Mouse (Mus musculus): ENCODE results near the gene Trmt10b. TPM values are rescaled to one million over a fixed set of nuclear protein-coding genes. Genes with fewer than 3 reads are reported as not detected.
A peak's percentile ranks its signal among the peaks of the same experiment; 100 is the strongest.

Gene Trmt10b
- polyA plus RNA-seq, 1 experiment from 2014 or later, result 25.5 TPM

DNA sequence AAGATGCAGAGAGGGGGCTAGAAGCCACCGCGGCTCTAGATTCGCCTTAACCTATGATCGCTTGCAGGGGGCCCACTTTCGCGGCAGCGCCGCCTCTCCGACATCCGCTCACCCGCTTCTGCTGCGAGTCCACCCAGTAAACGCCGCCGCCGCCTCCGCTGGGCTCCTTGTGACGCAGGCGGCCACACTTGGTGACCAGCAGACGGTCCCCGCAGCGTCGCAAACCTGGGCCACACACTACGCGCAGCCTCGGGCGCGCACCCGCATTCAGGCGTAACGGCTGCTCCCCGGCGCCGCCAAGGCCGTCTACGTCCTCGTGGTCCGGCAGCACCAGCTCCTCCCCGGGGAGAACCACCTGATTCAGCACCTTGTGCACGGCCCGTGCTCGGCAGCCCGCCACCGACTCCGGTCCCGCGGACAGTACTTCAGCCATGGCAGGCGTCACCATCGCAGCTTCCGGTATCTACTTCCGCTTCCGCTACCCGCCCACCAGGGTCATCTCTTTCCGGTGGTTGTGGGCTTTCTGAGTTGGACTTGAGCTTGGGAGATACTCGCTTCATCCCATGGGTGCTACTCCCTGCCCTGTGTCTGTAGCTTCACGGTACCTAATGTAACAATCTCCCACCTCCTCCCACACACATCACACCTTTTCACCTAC, 23.4 kb downstream of the Trmt10b start:
- under 1% methylated on average over 56 of the region's 56 CpGs for WGBS
- Histone ChIP-seq H3K4me3 (ENCODE audit: low read depth, low read length) (peak overlapping the region; percentile 94), H3K4me1 (ENCODE audit: control insufficient read depth, insufficient read depth, low read length) (peaks cover 9% of the 10 kb centered on the region), H3K9me3 (replicated peaks; ENCODE audit: control insufficient read depth, low read length, poor library complexity, severe bottlenecking) (no peaks in the 10 kb centered on the region), H3K9ac (ENCODE audit: low read depth, low read length) (peak overlapping the region; percentile 87), H3K4me2 (ENCODE audit: low read length) (peak overlapping the region; percentile 69), H3K36me3 (ENCODE audit: control insufficient read depth, insufficient read depth, low read length) (peaks cover 3% of the 10 kb centered on the region; the same call in 1 of the 2 replicates), H3K27ac (ENCODE audit: low read length) (peak overlapping the region; percentile 84), H3K27me3 (ENCODE audit: control insufficient read depth, insufficient read depth, low read depth, low read length) (peaks cover 27% of the 10 kb centered on the region)
- peak; percentile 93 for ATAC-seq

DNA sequence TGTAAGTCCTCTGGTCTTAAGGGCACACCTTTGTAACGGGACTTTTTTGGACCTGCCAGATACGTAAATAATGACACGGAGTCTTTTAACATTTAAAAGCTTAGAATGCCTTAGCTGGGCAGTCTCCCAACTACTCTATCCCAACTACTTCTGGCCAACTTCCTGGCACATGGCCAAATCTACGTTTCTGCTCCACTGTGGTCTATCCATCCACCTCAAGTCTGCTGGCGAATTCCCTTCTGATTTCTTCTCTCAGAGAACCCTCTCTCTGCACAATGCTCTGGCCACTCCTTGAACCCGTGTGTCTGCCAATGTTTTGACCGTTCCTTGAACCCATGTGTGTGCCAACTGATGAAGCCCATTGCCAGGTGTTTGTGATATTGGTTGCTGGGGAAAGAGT, 34.2 kb downstream of the Trmt10b start:
- Histone ChIP-seq H3K9ac (ENCODE audit: low read depth, low read length) (no peak overlapping the region), H3K4me2 (ENCODE audit: low read length) (no peak overlapping the region), H3K9me3 (replicated peaks; ENCODE audit: control insufficient read depth, low read length, poor library complexity, severe bottlenecking) (no peaks in the 10 kb centered on the region), H3K36me3 (ENCODE audit: control insufficient read depth, insufficient read depth, low read length) (no peaks in the 10 kb centered on the region), H3K4me3 (ENCODE audit: low read depth, low read length) (no peak overlapping the region), H3K27me3 (ENCODE audit: control insufficient read depth, insufficient read depth, low read depth, low read length) (no peaks in the 10 kb centered on the region; the same call in 1 of the 2 replicates), H3K27ac (ENCODE audit: low read length) (no peak overlapping the region), H3K4me1 (ENCODE audit: control insufficient read depth, insufficient read depth, low read length) (no peaks in the 10 kb centered on the region)
- WGBS, result 83% methylated on average over 7 of the region's 7 CpGs
- ATAC-seq, result no peak

DNA sequence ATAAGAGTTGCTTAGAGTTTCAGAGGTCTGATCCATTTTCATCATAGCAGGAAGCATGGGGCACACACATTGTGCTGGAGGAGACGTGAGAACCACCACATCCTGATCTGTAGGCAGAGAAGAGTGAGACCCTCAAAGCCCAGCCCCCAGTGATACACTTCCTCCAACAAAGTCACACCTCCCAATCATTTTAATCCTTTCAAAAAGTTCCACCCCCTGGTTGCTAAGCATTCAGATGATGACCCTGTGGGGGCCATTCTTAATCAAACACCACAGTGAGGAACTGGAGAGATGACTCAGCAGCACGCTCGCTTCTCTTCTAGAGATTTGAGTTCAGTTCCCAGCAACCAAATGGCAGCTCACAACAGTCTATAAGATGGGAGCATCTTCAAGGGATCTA, 35.5 kb downstream of the Trmt10b start:
- WGBS, result 68% methylated on average over 3 of the region's 3 CpGs
- H3K4me3 ChIP-seq (ENCODE audit: low read depth, low read length), result no peak overlapping the region
- H3K9me3 ChIP-seq (replicated peaks; ENCODE audit: control insufficient read depth, low read length, poor library complexity, severe bottlenecking), result no peaks in the 10 kb centered on the region
- no peak overlapping the region for H3K27ac ChIP-seq (ENCODE audit: low read length)
- no peak overlapping the region for H3K9ac ChIP-seq (ENCODE audit: low read depth, low read length)
- no peak overlapping the region for H3K4me2 ChIP-seq (ENCODE audit: low read length)
- ATAC-seq, result no peak
- H3K27me3 ChIP-seq (ENCODE audit: control insufficient read depth, insufficient read depth, low read depth, low read length), result no peaks in the 10 kb centered on the region; the same call in 1 of the 2 replicates
- no peaks in the 10 kb centered on the region for H3K4me1 ChIP-seq (ENCODE audit: control insufficient read depth, insufficient read depth, low read length)
- no peaks in the 10 kb centered on the region for H3K36me3 ChIP-seq (ENCODE audit: control insufficient read depth, insufficient read depth, low read length)

DNA sequence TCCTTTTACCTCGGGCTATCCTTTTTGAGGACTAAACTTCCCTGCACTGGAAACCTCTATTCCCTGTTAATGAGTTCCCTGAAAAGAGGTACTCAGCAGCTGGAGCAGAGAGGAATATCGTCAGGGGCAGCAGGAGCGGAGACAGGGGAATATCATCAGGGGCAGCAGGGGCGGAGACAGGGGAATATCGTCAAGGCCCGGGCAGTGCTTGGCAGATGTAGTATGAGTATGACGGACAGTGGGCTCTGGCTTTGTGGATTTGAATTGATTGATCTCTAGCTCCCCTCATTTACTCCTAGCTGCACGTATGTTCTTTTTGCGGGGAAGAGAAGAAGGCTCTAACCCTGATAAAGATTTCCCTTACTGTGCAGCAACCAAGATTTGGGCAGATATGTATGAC, 44.3 kb downstream of the Trmt10b start:
- Histone ChIP-seq H3K9ac (ENCODE audit: low read depth, low read length) (no peak overlapping the region), H3K9me3 (replicated peaks; ENCODE audit: control insufficient read depth, low read length, poor library complexity, severe bottlenecking) (no peaks in the 10 kb centered on the region), H3K27ac (ENCODE audit: low read length) (peak overlapping the region; percentile 94), H3K4me2 (ENCODE audit: low read length) (peak overlapping the region; percentile 95), H3K4me1 (ENCODE audit: control insufficient read depth, insufficient read depth, low read length) (peaks cover 19% of the 10 kb centered on the region), H3K4me3 (ENCODE audit: low read depth, low read length) (peak overlapping the region; percentile 100; the same call in 1 of the 2 replicates), H3K27me3 (ENCODE audit: control insufficient read depth, insufficient read depth, low read depth, low read length) (no peaks in the 10 kb centered on the region), H3K36me3 (ENCODE audit: control insufficient read depth, insufficient read depth, low read length) (no peaks in the 10 kb centered on the region)
- no peak for ATAC-seq
- WGBS, result 40% methylated on average over 9 of the region's 9 CpGs

DNA sequence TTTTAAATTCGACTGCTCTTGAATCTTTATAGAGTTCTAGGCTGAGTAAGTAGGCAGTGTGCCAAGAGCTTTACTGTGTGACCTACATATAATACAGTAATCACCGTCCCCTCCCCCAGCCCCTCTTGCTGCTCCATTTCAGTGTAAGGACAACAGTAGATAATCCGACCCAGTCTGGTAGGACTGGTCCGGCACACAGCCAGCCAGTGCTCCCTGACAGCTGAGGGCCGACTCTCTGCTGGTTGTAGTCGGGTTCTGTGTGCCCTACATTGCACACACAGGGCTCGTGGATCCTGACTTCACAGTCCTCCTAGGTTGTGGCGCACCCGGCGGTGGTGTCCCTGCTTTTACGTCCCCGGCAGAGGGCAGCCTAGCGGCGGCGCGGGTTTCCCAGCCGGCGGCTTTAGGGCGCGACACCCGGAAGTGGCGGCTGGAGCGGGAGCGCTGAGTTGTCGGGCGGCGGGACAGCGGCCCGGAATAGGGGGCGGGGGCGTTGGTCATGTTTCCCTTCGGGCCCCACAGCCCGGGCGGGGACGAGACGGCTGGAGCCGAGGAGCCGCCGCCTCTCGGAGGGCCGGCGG, 44.8 kb downstream of the Trmt10b start, which contains the start of gene Dcaf10:
Gene Dcaf10 (plus strand): TSS at position 433 of the 581 bp plus-strand sequence.
- Histone ChIP-seq H3K9me3 (replicated peaks; ENCODE audit: control insufficient read depth, low read length, poor library complexity, severe bottlenecking) (no peaks in the 10 kb centered on the region), H3K36me3 (ENCODE audit: control insufficient read depth, insufficient read depth, low read length) (no peaks in the 10 kb centered on the region)
- whole genome bisulfite sequencing, result under 1% methylated on average over 41 of the region's 42 CpGs

DNA sequence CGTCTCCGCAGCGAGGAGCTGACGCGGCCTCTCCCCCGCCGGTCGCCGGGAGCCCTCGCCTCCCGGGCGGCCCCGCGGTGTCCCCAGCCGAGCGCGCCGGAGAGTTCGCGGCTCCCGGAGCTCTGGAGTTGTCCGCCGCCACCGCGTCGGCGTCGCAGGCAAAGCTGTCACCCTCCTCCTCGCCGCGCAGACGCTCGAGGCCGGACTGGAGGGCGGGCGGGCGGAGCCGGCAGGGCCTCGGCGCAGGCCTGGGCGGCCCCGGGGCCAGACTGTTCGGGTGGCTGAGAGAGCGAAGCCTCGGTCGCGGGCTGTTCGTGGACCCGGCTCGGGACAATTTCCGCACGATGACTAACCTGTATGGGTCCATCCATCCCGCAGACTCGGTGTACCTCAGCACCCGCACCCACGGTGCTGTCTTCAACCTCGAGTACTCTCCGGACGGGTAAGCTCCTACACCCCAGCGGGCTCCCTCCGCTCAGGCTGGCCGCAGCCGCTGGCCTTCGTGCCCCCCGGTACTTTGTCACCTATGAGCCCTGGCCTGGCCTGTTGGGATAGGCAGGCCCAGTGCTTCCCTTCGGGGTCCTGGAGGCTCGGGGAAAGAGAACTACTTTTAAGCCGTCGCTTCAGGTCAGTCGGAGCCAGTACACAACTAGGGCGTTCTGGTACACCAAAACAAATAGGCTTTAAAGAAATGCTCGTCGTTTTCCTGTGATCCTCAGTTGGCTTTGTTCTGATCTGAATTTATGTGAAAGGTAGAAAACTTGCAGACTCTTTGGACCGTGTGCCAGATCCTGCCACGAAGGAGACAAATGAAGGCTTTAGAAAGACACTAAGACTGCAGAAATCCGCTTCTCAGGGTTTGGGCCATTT, 45.6 kb downstream of the Trmt10b start, which contains the start of gene Exosc3:
Gene Exosc3 (minus strand): TSS at position 447 of the 870 bp plus-strand sequence.
- Histone ChIP-seq H3K9ac (ENCODE audit: low read depth, low read length) (peak within 1 kb of the TSS; percentile 95), H3K27ac (ENCODE audit: low read length) (peak within 1 kb of the TSS; percentile 94), H3K4me2 (ENCODE audit: low read length) (peak within 1 kb of the TSS; percentile 95), H3K4me1 (ENCODE audit: control insufficient read depth, insufficient read depth, low read length) (peaks cover 19% of the 10 kb centered on the region), H3K4me3 (ENCODE audit: low read depth, low read length) (peak within 1 kb of the TSS; percentile 100), H3K36me3 (ENCODE audit: control insufficient read depth, insufficient read depth, low read length) (no peaks in the 10 kb centered on the region), H3K9me3 (replicated peaks; ENCODE audit: control insufficient read depth, low read length, poor library complexity, severe bottlenecking) (no peaks in the 10 kb centered on the region), H3K27me3 (ENCODE audit: control insufficient read depth, insufficient read depth, low read depth, low read length) (no peaks in the 10 kb centered on the region)
- ATAC-seq, result peak; percentile 69
- WGBS, result under 1% methylated on average over 70 of the region's 76 CpGs

More for the DNA sequence above, 44.8 kb downstream of the Trmt10b start, which contains the start of gene Dcaf10:
- peak within 1 kb of the TSS; percentile 95 for H3K9ac ChIP-seq (ENCODE audit: low read depth, low read length)
- peaks cover 19% of the 10 kb centered on the region for H3K4me1 ChIP-seq (ENCODE audit: control insufficient read depth, insufficient read depth, low read length)
- peak; percentile 93 for ATAC-seq
- H3K27ac ChIP-seq (ENCODE audit: low read length), result peak within 1 kb of the TSS; percentile 94
- no peaks in the 10 kb centered on the region for H3K27me3 ChIP-seq (ENCODE audit: control insufficient read depth, insufficient read depth, low read depth, low read length)
- peak within 1 kb of the TSS; percentile 100 for H3K4me3 ChIP-seq (ENCODE audit: low read depth, low read length)
- H3K4me2 ChIP-seq (ENCODE audit: low read length), result peak within 1 kb of the TSS; percentile 95

DNA sequence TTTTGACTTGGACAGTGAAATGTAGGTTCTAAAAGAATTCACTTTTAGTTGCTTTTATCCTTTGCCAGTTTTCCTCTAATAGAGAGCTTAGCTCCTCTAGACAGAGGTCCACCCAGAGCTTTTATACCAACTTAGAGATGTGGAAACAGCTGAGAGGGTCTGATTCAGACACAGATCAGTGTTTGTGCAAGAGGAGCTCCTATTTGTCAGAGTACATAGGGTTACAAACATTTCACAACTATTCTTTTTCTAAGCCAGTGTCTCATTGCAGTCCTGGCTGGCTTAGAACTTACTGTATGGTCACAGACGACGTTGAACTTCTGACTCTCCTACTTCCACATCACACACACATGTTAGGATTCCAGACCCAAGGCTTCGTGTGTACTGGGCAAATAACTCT, 59.7 kb downstream of the Trmt10b start:
- H3K4me3 ChIP-seq (ENCODE audit: low read depth, low read length), result no peak overlapping the region
- H3K9me3 ChIP-seq (replicated peaks; ENCODE audit: control insufficient read depth, low read length, poor library complexity, severe bottlenecking), result no peaks in the 10 kb centered on the region
- H3K27ac ChIP-seq (ENCODE audit: low read length), result no peak overlapping the region
- peaks cover 6% of the 10 kb centered on the region; the same call in 1 of the 2 replicates for H3K36me3 ChIP-seq (ENCODE audit: control insufficient read depth, insufficient read depth, low read length)
- H3K4me2 ChIP-seq (ENCODE audit: low read length), result no peak overlapping the region
- H3K27me3 ChIP-seq (ENCODE audit: control insufficient read depth, insufficient read depth, low read depth, low read length), result no peaks in the 10 kb centered on the region
- no peak overlapping the region for H3K9ac ChIP-seq (ENCODE audit: low read depth, low read length)
- no peaks in the 10 kb centered on the region for H3K4me1 ChIP-seq (ENCODE audit: control insufficient read depth, insufficient read depth, low read length)
- ATAC-seq, result no peak
- 95% methylated on average over 3 of the region's 3 CpGs for WGBS

All from midbrain, embryonic 16.5 days (tissue).